Mouse (Mus musculus) heart, adult 2 months (tissue): Measurements from ENCODE around the gene Wnt6. TPM values are rescaled to one million over a fixed set of nuclear protein-coding genes. Genes with fewer than 3 reads are reported as not detected.

Experiments used
- DNase-seq, 2 experiments: peaks; one replicate each; pipeline ENCODE4 v3.0.0; 2021
- H3K27ac ChIP-seq: fragments of 200-600 bp; 2 replicates; pipeline ENCODE4 v1.8.1; 2022
- H3K27me3 ChIP-seq: fragments of 200-500 bp; 2 replicates; pipeline ENCODE4 v1.6.1; 2012; ENCODE audit warnings: mild to moderate bottlenecking, low read length, inconsistent platforms, mixed read lengths; ENCODE audit not compliant: control insufficient read depth, insufficient read depth
- H3K36me3 ChIP-seq: fragments of 200-500 bp; 2 replicates; pipeline ENCODE4 v1.6.1; 2012; ENCODE audit warnings: low read length, inconsistent platforms; ENCODE audit not compliant: control insufficient read depth, insufficient read depth
- H3K4me1 ChIP-seq: fragments of 200-500 bp; 2 replicates; pipeline ENCODE4 v1.6.1; 2011; ENCODE audit warnings: low read length; ENCODE audit not compliant: control insufficient read depth, insufficient read depth
- H3K4me3 ChIP-seq: fragments of 200-600 bp; 2 replicates; pipeline ENCODE4 v1.8.1; 2022
- H3K79me2 ChIP-seq: fragments of 200-500 bp; replicated peaks from 2 replicates; pipeline ENCODE4 v1.6.1; 2012; ENCODE audit warnings: mild to moderate bottlenecking, inconsistent platforms, low read length, moderate library complexity, mixed read lengths; ENCODE audit not compliant: control insufficient read depth, insufficient read depth
- H3K9ac ChIP-seq: fragments of 200-500 bp; 2 replicates; pipeline ENCODE4 v1.6.1; 2012; ENCODE audit warnings: low read depth, mild to moderate bottlenecking, control low read depth, inconsistent platforms, low read length, mixed read lengths
- CTCF ChIP-seq: fragments of 200-600 bp; IDR thresholded peaks from 2 replicates; pipeline ENCODE4 v1.8.1; 2022; ENCODE audit warnings: antibody characterized with exemption, mild to moderate bottlenecking, moderate library complexity
- EP300 ChIP-seq: fragments of 200-500 bp; IDR thresholded peaks from 2 replicates; pipeline ENCODE4 v1.6.1; 2011; ENCODE audit warnings: low read depth, low read length, control low read depth; ENCODE audit not compliant: insufficient read depth
- POLR2A ChIP-seq: fragments of 200-500 bp; IDR thresholded peaks from 2 replicates; pipeline ENCODE4 v1.6.1; 2011; ENCODE audit warnings: mild to moderate bottlenecking, low read depth, low read length, control low read depth; ENCODE audit not compliant: insufficient read depth
- WGBS: fragments of 180-500 bp; shearing (Covaris S2); methylation state at CpG from one replicate; pipeline ENCODE4 v1.1.7; 2018; 5-methylcytosine and 5-hydroxymethylcytosine counted together
- intact Hi-C: fragments of 180-260 bp; cut with DNase I; formaldehyde crosslinking; loops from one replicate; pipeline ENCODE4 v1.15.1; 2025
- polyA plus RNA-seq: library from polyadenylated mRNA; depleted of rRNA; stranded (reverse); fragments of >200 nt; gene quantifications from 2 replicates; pipeline ENCODE4 v1.2.3, GENCODE M21; 2012
- total RNA-seq, 2 experiments: library from RNA; stranded (reverse); gene quantifications; 2 replicates each; pipeline ENCODE4 v1.2.3; 2021

The Wnt6 gene
- total and polyA plus RNA-seq, 3 experiments, result 0.32 to 0.70 (median 0.39) TPM

GRCm38 (mm10) chr1:74740846-74741245 is 30.8 kb upstream of the Wnt6 start:
- WGBS, result 50% methylated on average over 7 of the region's 7 CpGs
- TF ChIP-seq EP300, result 0 out of 2 replicates have a peak, but pooled peaks have one; percentile 8
- no peak for TF ChIP-seq POLR2A
- H3K9ac ChIP-seq, result no peak overlapping the region

GRCm38 (mm10) chr1:74747335-74747734 is 24.4 kb upstream of the Wnt6 start:
- DNase-seq, result no peak
- Histone ChIP-seq H3K4me3 (no peak overlapping the region), H3K36me3 (no peaks in the 10 kb centered on the region), H3K9ac (no peak overlapping the region), H3K27ac (no peak overlapping the region), H3K4me1 (peaks cover 6% of the 10 kb centered on the region), H3K79me2 (no peaks in the 10 kb centered on the region), H3K27me3 (no peaks in the 10 kb centered on the region)
- 72% methylated on average over 5 of the region's 5 CpGs for WGBS
- TF ChIP-seq POLR2A, result no peak
- TF ChIP-seq EP300, result no peak
- TF ChIP-seq CTCF, result no peak
- intact Hi-C loops, result no loop called here

More at GRCm38 (mm10) chr1:74740846-74741245, 30.8 kb upstream of the Wnt6 start:
- Histone ChIP-seq H3K79me2 (no peaks in the 10 kb centered on the region), H3K36me3 (no peaks in the 10 kb centered on the region), H3K4me1 (peaks cover 1% of the 10 kb centered on the region; the same call in 1 of the 2 replicates), H3K27ac (no peak overlapping the region), H3K27me3 (no peaks in the 10 kb centered on the region), H3K4me3 (no peak overlapping the region)
- DNase-seq, result peak in 1 of 2 experiments; percentile 66
- intact Hi-C loops, result no loop called here

- DNase-seq, result peak; percentile 75 to 76
- no peak for TF ChIP-seq EP300
- peak; percentile 76 for TF ChIP-seq CTCF
- TF ChIP-seq POLR2A, result no peak; the same call in 1 of the 2 replicates
- intact Hi-C loops, result no loop called here
- WGBS, result 7% methylated on average over 30 of the region's 30 CpGs
- Histone ChIP-seq H3K27ac (peak within 1 kb of the TSS; percentile 66; the same call in 1 of the 2 replicates), H3K9ac (peak within 1 kb of the TSS; percentile 61), H3K36me3 (no peaks in the 10 kb centered on the region), H3K4me3 (peak within 1 kb of the TSS; percentile 34), H3K27me3 (no peaks in the 10 kb centered on the region), H3K79me2 (no peaks in the 10 kb centered on the region), H3K4me1 (peaks cover 6% of the 10 kb centered on the region)
Measured at GRCm38 (mm10) chr1:74748643-74749271, 22.9 kb upstream of the Wnt6 start, which contains the start of gene Prkag3. TSS of gene Prkag3 (minus strand) at chr1:74749221.

GRCm38 (mm10) chr1:74749301-74749700 is 22.4 kb upstream of the Wnt6 start:
- no peaks in the 10 kb centered on the region for H3K79me2 ChIP-seq
- intact Hi-C loops, result no loop called here
- peak overlapping the region; percentile 26 for H3K4me3 ChIP-seq
- no peaks in the 10 kb centered on the region for H3K36me3 ChIP-seq
- H3K9ac ChIP-seq, result no peak overlapping the region
- peak; percentile 59 to 76 for DNase-seq
- peak overlapping the region; percentile 31; the same call in 1 of the 2 replicates for H3K27ac ChIP-seq
- H3K27me3 ChIP-seq, result no peaks in the 10 kb centered on the region
- WGBS, result 23% methylated on average over 7 of the region's 7 CpGs
- TF ChIP-seq POLR2A (no peak), EP300 (no peak), CTCF (no peak)
- H3K4me1 ChIP-seq, result peaks cover 6% of the 10 kb centered on the region

DNA sequence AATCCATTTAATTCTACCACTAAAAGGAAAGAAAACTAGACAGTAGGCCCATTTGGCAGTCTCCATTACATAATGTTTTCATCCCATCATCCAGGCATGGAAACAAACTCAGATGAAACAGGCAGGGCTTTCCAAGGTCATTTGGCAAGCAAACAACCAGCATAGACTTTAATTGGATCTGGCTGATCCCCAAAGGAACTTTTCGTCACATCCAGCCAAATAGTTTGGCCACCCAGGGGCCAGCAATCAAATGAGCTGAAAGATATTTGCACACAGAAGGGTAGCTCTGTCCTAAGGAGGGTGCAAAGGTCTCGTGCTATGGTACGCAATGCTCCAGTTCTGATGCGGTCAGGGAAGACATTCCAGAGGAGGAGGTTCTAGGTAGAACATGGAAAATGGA is 21.0 kb upstream of the Wnt6 start:
- peaks cover 6% of the 10 kb centered on the region for H3K4me1 ChIP-seq
- H3K4me3 ChIP-seq, result no peak overlapping the region
- no peaks in the 10 kb centered on the region for H3K79me2 ChIP-seq
- intact Hi-C loops, result no loop called here
- no peaks in the 10 kb centered on the region for H3K36me3 ChIP-seq
- no peak for TF ChIP-seq EP300
- no peak for TF ChIP-seq CTCF
- no peak for TF ChIP-seq POLR2A
- H3K9ac ChIP-seq, result no peak overlapping the region
- WGBS, result 62% methylated on average over 4 of the region's 4 CpGs
- no peak for DNase-seq
- no peaks in the 10 kb centered on the region for H3K27me3 ChIP-seq
- H3K27ac ChIP-seq, result no peak overlapping the region

GRCm38 (mm10) chr1:74752150-74752549 is 19.5 kb upstream of the Wnt6 start:
- H3K4me1 ChIP-seq, result peaks cover 6% of the 10 kb centered on the region
- no peak overlapping the region for H3K27ac ChIP-seq
- DNase-seq, result no peak
- TF ChIP-seq CTCF (no peak), POLR2A (no peak), EP300 (no peak)
- 75% methylated on average over 8 of the region's 8 CpGs for WGBS
- H3K27me3 ChIP-seq, result no peaks in the 10 kb centered on the region
- H3K79me2 ChIP-seq, result no peaks in the 10 kb centered on the region
- no peaks in the 10 kb centered on the region for H3K36me3 ChIP-seq
- no peak overlapping the region for H3K9ac ChIP-seq
- H3K4me3 ChIP-seq, result no peak overlapping the region
- intact Hi-C loops, result no loop called here
